Mouse (Mus musculus) stomach, postnatal 0 days (tissue): Measurements from ENCODE around the gene Wdr66.

Source experiments
- CTCF ChIP-seq: IDR thresholded peaks from 2 replicates; pipeline ENCODE4 v1.5.1; 2016; ENCODE audit warnings: antibody characterized with exemption, low read depth, mild to moderate bottlenecking, moderate library complexity
- EP300 ChIP-seq: optimal IDR thresholded peaks from 2 replicates; pipeline ENCODE3; 2016; ENCODE audit warnings: antibody characterized with exemption

DNA sequence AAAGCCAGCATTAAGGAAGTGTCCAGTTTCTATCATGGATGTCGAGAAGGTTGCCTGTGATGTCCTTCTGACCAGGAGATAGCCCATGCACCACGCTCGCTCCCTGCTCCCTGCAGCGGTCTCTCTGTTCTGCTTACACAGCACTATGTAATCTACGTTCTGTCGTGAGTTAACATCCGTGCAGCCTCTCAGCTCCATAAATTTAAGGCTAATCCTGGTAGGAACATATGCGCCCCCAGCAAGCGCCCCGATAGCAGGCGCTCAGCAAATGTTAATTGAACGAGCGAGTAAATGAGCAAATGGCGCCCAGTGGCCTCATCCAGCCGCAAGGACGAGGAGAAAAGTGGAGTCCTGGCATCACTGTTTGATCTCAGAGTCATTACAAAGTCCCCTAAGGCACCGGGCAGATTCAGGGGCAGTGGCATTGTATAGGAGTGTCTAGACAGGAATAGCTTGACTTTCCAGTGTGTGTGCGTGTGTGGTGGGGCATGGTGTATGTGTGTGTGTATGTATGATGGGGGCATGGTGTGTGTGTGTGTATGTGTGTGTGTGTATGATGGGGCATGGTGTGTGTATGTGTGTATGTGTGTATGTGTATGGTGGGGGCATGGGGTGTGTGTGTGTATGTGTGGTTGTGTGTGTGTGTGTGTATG is 55.9 kb downstream of the Wdr66 start:
- no peak for TF ChIP-seq CTCF
- TF ChIP-seq EP300: no peak
